Mouse (Mus musculus): ENCODE data around the gene Mrpl49. TPM values are rescaled to one million over a fixed set of nuclear protein-coding genes. Genes with fewer than 3 reads are reported as not detected.

Gene Mrpl49
- polyA plus RNA-seq, 1 experiment from 2014 or later, result 66.2 TPM

DNA sequence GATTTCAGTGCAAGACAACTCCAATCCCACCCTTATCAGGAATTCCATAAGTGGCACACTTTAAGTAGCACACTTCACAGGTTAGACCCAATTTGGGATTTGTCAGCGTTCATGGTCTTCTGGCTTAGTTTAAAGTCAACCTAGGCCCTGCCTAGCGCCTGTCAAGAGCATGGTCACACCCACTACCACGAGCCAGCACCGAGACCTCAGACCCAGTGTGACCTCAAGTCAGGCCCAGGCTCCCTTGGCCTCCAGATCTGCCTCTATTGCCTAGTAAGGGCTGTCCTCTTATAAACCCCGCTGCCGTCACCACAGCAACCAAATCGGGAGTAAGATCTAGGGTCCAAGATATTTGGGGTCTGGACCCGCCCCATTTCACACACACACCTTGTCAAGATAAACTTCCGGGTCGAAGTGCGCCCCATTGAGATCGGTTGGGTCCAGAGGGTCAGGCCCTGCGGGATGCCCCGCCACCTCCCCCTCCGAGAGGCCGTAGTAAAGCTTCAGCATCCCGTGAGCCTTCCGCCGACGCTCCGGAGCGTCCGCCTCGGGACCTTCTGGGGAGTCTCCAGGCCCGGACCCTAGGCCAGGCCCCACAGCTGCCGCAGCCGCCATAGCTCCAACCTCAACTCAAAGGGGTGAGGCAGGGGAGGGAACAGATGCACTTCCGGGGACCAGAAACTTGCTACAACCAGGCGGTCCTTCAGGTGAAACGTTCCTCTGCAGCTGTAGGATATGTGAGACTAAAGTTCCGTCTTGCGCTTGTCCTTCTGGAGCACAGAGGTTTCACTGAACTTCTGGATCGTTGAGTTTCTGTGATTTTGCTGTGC is 19.2 kb upstream of the Mrpl49 start, which contains the start of gene Vps51:
TSS of gene Vps51 (minus strand) at position 668 of the 830 bp plus-strand sequence.
- TF ChIP-seq CTCF (IDR thresholded peaks at IDR 0.05; ENCODE audit: low read depth), result no peak
- H3K4me2 ChIP-seq (ENCODE audit: low read length), result peak within 1 kb of the TSS; percentile 91
- H3K27me3 ChIP-seq (ENCODE audit: insufficient read depth, low read length), result no peaks in the 10 kb centered on the region
- DNase-seq (ENCODE audit: low spot score) (peak; percentile 97), ATAC-seq (replicated peaks; ENCODE audit: low FRiP score, low read depth) (peak; percentile 83)
- no peaks in the 10 kb centered on the region for H3K9me3 ChIP-seq (replicated peaks; ENCODE audit: low read length)
- peaks cover 28% of the 10 kb centered on the region for H3K36me3 ChIP-seq (ENCODE audit: insufficient read depth, low read length)
- H3K4me3 ChIP-seq (replicated peaks; ENCODE audit: low read depth, low read length), result peak within 1 kb of the TSS; percentile 89
- peak within 1 kb of the TSS; percentile 83 for H3K9ac ChIP-seq (ENCODE audit: low read depth, low read length)
- under 1% methylated on average over 33 of the region's 33 CpGs for WGBS
- H3K27ac ChIP-seq, result peak within 1 kb of the TSS; percentile 85
- H3K4me1 ChIP-seq (replicated peaks; ENCODE audit: insufficient read depth, low read length), result peaks cover 9% of the 10 kb centered on the region

DNA sequence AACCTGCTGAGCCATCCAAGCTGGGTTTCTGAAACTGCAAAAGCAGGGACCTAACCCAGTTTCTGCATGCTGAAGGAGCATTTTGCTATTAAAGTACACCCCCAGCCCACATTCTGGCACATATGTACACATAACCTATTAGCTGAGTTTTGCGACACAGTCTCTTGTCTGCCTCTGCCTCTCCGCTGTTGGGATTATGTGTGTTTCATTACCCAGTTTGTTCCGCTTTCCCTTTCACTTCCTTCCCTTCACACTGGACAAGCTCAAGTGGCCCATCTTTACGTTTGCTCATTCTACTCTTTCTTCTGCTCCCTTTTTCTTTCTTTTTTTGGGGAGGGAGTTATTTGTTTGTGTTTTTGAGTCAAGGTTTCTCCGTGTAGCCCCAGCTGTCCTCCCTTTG is 16.3 kb upstream of the Mrpl49 start:
- Histone ChIP-seq H3K36me3 (ENCODE audit: insufficient read depth, low read length) (peaks cover 28% of the 10 kb centered on the region), H3K9me3 (replicated peaks; ENCODE audit: low read length) (no peaks in the 10 kb centered on the region), H3K27ac (no peak overlapping the region), H3K27me3 (ENCODE audit: insufficient read depth, low read length) (no peaks in the 10 kb centered on the region), H3K9ac (ENCODE audit: low read depth, low read length) (no peak overlapping the region), H3K4me2 (ENCODE audit: low read length) (no peak overlapping the region), H3K4me3 (replicated peaks; ENCODE audit: low read depth, low read length) (no peak overlapping the region), H3K4me1 (replicated peaks; ENCODE audit: insufficient read depth, low read length) (peaks cover 9% of the 10 kb centered on the region)
- DNase-seq (ENCODE audit: low spot score), result no peak
- TF ChIP-seq CTCF (IDR thresholded peaks at IDR 0.05; ENCODE audit: low read depth), result no peak
- ATAC-seq (replicated peaks; ENCODE audit: low FRiP score, low read depth), result no peak
- 86% methylated on average over 5 of the region's 5 CpGs for WGBS

DNA sequence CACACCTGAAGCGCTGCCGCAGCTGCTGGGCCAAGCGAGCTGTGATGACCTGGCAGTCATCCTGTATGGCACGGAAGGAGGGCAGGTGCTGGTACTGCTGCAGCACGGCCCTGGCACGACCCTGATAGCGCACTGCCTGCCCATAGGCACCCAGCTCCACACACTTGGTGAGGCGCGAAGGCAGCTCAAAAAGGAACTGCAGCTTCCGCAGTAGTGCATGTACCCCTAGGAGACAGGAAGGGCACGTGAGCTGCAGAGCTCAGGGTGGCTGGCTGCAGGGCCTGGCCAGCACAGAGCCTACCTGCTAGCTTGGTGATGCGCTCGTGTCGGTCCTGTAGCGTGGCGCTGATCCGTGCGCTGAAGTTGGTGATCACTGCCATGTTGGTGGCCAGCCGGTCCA is 13.7 kb upstream of the Mrpl49 start:
- no peak overlapping the region for H3K4me2 ChIP-seq (ENCODE audit: low read length)
- H3K36me3 ChIP-seq (ENCODE audit: insufficient read depth, low read length), result peaks cover 28% of the 10 kb centered on the region
- no peak overlapping the region for H3K9ac ChIP-seq (ENCODE audit: low read depth, low read length)
- no peak overlapping the region for H3K27ac ChIP-seq
- no peak for ATAC-seq (replicated peaks; ENCODE audit: low FRiP score, low read depth)
- no peaks in the 10 kb centered on the region for H3K9me3 ChIP-seq (replicated peaks; ENCODE audit: low read length)
- peaks cover 16% of the 10 kb centered on the region for H3K4me1 ChIP-seq (replicated peaks; ENCODE audit: insufficient read depth, low read length)
- no peaks in the 10 kb centered on the region for H3K27me3 ChIP-seq (ENCODE audit: insufficient read depth, low read length)
- no peak overlapping the region for H3K4me3 ChIP-seq (replicated peaks; ENCODE audit: low read depth, low read length)
- no peak for DNase-seq (ENCODE audit: low spot score)
- 97% methylated on average over 19 of the region's 19 CpGs for WGBS
- TF ChIP-seq CTCF (IDR thresholded peaks at IDR 0.05; ENCODE audit: low read depth), result no peak

DNA sequence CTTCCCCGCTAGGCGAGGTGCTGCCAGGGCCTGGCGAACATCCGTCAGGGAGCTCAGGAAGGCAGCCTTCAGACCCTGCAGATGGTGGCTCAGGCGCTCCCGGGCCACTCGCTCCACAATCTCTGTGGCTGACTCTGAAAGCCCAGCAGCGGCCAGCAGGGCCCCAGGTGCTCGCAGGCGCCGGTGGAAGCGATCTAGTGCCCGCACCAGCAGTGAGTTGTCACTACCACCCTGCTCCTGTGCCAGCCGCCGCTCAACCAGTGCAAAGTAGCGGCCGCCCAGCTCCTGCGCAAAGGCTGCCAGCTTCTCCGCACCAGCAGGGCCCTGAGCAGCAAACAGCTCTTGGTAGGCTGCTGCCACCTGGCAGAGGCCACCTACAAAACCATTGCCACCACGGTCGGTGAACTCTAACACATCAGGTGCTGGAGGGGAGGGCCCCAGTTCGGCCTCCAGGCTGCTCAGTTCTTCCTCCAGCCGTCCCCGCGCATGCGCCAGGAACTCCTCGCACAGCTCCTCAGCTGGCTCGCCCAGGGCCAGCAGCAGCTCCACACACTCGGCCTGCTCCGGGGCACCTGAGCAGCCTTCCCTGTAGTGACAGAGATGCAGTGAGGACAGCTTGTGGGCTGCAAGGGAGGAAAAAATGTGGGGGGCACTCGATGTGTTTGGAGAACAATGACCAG is 13.1 kb upstream of the Mrpl49 start:
- Histone ChIP-seq H3K27me3 (ENCODE audit: insufficient read depth, low read length) (no peaks in the 10 kb centered on the region), H3K9ac (ENCODE audit: low read depth, low read length) (no peak overlapping the region), H3K36me3 (ENCODE audit: insufficient read depth, low read length) (peaks cover 28% of the 10 kb centered on the region), H3K4me1 (replicated peaks; ENCODE audit: insufficient read depth, low read length) (peaks cover 13% of the 10 kb centered on the region; the same call in 1 of the 2 replicates), H3K4me2 (ENCODE audit: low read length) (no peak overlapping the region), H3K9me3 (replicated peaks; ENCODE audit: low read length) (no peaks in the 10 kb centered on the region), H3K27ac (no peak overlapping the region), H3K4me3 (replicated peaks; ENCODE audit: low read depth, low read length) (no peak overlapping the region)
- 93% methylated on average over 31 of the region's 31 CpGs for WGBS
- DNase-seq (ENCODE audit: low spot score) (no peak), ATAC-seq (replicated peaks; ENCODE audit: low FRiP score, low read depth) (no peak)
- no peak for TF ChIP-seq CTCF (IDR thresholded peaks at IDR 0.05; ENCODE audit: low read depth)

DNA sequence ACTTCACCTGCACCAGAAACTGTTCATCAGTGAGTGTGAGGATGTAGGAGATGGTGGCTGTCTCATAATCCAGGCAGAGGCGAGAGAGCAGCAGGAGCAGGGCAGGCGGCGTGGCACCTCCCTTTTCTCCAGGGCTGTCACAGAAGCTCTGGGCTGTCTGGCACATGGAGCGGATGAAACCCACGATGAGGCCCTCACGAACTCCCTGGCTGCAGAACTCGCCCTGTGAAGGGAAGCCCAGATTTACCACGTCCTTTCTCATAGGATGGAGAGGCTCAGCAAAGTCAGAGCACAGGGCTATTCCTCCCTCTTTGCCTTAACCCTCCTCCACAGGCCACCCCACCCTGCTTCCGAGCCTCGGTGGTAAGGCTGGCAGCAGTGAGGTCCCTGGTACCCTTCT is 12.3 kb upstream of the Mrpl49 start:
- H3K4me1 ChIP-seq (replicated peaks; ENCODE audit: insufficient read depth, low read length), result peaks cover 13% of the 10 kb centered on the region; the same call in 1 of the 2 replicates
- DNase-seq (ENCODE audit: low spot score) (no peak), ATAC-seq (replicated peaks; ENCODE audit: low FRiP score, low read depth) (no peak)
- 93% methylated on average over 10 of the region's 10 CpGs for WGBS
- H3K4me2 ChIP-seq (ENCODE audit: low read length), result no peak overlapping the region
- no peak overlapping the region for H3K9ac ChIP-seq (ENCODE audit: low read depth, low read length)
- no peak for TF ChIP-seq CTCF (IDR thresholded peaks at IDR 0.05; ENCODE audit: low read depth)
- no peak overlapping the region for H3K27ac ChIP-seq
- H3K36me3 ChIP-seq (ENCODE audit: insufficient read depth, low read length), result peaks cover 28% of the 10 kb centered on the region
- no peaks in the 10 kb centered on the region for H3K27me3 ChIP-seq (ENCODE audit: insufficient read depth, low read length)
- H3K9me3 ChIP-seq (replicated peaks; ENCODE audit: low read length), result no peaks in the 10 kb centered on the region
- no peak overlapping the region for H3K4me3 ChIP-seq (replicated peaks; ENCODE audit: low read depth, low read length)

DNA sequence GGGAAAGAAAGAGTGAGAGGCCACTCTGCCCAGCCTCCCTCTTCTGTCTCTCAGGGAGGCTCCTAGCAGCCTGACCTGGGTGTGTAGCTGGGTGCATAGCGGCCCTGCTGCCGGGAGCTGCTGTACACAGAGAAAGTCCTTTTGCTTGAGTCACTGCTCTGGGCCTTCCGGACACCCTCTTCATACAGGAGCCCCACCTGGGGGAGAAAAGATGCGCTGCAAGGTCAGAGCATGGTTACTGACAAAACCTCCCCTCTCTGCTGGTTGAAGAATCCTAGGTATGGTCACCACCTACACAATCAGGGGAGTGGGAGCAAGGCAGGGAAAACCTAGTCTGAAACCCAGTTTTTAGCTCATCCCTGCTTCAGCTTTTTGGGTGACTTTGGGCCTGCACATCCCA is 11.4 kb upstream of the Mrpl49 start:
- Histone ChIP-seq H3K4me3 (replicated peaks; ENCODE audit: low read depth, low read length) (no peak overlapping the region), H3K27ac (no peak overlapping the region), H3K9me3 (replicated peaks; ENCODE audit: low read length) (no peaks in the 10 kb centered on the region), H3K36me3 (ENCODE audit: insufficient read depth, low read length) (peaks cover 25% of the 10 kb centered on the region), H3K4me2 (ENCODE audit: low read length) (no peak overlapping the region), H3K27me3 (ENCODE audit: insufficient read depth, low read length) (no peaks in the 10 kb centered on the region), H3K4me1 (replicated peaks; ENCODE audit: insufficient read depth, low read length) (peaks cover 13% of the 10 kb centered on the region; the same call in 1 of the 2 replicates), H3K9ac (ENCODE audit: low read depth, low read length) (no peak overlapping the region)
- DNase-seq (ENCODE audit: low spot score) (no peak), ATAC-seq (replicated peaks; ENCODE audit: low FRiP score, low read depth) (no peak)
- WGBS, result 78% methylated on average over 4 of the region's 4 CpGs
- 0 out of 2 replicates have a peak, but pooled peaks have one; percentile 7 for TF ChIP-seq CTCF (IDR thresholded peaks at IDR 0.05; ENCODE audit: low read depth)

Measured in kidney, postnatal 0 days (tissue).